Mouse (Mus musculus) thymus, postnatal 10 days (tissue): ENCODE results near the gene Sec61b.
A peak's percentile ranks its signal among the peaks of the same experiment; 100 is the strongest.

Experiments
- DNase-seq, 2 experiments: peaks; one replicate each; pipeline ENCODE4 v3.0.0; 2021; ENCODE audit warnings: low spot score in 2 of 2

The Sec61b gene

GRCm38 (mm10) chr4:47473968-47474729 is at the start of gene Sec61b, which contains the start of gene Alg2:
Gene Sec61b (plus strand): TSS chr4:47474658.
Gene Alg2 (minus strand): TSS chr4:47474333.
- DNase-seq, result peak; percentile 94

GRCm38 (mm10) chr4:47425247-47425830 is 49.1 kb upstream of the Sec61b start:
- peak; percentile 54 to 63 for DNase-seq

- no peak for DNase-seq
These were observed 46.9 kb upstream of the Sec61b start for GRCm38 (mm10) chr4:47427606-47428005.

- DNase-seq, result no peak
These were observed 43.9 kb upstream of the Sec61b start for GRCm38 (mm10) chr4:47430557-47430956.

- no peak for DNase-seq
These were observed 43.4 kb upstream of the Sec61b start for GRCm38 (mm10) chr4:47431081-47431480.

DNA sequence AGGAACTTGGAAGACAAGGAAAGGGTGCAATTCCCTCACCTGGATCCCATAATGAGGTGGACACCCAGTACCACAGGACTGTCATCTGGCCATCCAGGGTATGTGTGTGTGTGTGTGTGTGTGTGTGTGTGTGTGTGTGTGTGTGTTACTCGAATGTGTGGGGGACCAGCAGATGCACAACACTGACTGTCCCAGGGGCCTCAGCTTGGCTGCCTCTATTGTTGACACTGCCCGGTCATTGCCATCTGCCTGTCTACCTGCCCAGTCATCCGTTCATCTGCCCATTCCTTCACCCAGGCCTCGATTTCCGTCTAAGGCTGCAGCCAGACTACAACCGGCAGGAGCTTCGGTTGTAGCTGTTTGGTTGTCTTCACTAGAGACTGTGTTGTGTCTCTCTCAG is 41.7 kb upstream of the Sec61b start:
- DNase-seq, result no peak

GRCm38 (mm10) chr4:47435131-47435530 is 39.3 kb upstream of the Sec61b start:
- DNase-seq, result no peak

- DNase-seq, result no peak
These were observed 38.7 kb upstream of the Sec61b start for GRCm38 (mm10) chr4:47435566-47436360.

DNA sequence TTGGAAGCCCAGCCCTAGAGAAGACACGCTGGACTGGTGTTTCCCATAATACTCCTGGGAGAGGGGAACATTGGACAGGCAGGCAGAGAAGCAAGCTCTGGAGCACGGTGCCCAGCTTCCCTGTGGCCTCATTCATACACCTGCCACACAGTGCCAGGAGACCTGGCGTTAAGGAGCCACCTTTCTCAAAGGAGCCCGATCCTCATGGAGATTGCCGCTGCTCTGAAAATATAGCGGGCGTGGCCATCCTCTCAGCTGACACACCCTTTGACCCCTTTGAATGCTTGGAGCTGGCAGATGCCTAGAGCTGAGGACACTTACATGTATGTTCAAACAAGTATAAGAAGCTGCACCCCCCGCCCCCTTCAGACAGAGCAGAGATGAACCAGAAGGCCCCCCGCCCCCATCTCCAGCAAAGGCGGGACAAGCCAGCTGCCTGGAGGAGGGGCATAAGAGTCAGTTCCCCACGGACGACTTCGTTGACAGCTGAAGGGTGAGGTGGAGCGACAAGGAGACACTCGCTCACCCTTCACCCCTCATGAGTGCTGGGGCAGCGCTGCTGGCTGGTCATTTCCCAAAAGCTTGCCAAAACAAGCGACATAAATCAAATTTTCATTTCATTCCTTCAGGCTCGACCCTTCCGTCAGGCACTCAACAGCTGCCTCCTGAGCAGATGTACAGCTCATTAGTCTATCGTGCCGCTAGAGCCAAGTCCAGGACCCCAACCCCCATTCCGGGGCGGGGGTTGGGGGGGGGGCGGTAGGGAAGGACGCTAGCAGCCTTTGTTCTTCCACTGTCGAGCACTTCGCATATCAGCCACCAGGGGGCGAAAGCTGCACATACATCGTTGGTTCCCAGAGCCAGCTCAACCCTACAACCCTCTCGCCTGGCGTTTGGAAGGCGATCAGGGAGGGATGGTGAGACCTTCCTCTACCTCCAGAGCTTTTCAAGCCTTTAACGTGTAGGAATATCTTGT is 36.8 kb upstream of the Sec61b start:
- peak; percentile 63 to 81 for DNase-seq

- DNase-seq, result no peak
These were observed 35.5 kb upstream of the Sec61b start for GRCm38 (mm10) chr4:47438956-47439355.

GRCm38 (mm10) chr4:47440951-47441350 is 33.5 kb upstream of the Sec61b start:
- no peak for DNase-seq

DNA sequence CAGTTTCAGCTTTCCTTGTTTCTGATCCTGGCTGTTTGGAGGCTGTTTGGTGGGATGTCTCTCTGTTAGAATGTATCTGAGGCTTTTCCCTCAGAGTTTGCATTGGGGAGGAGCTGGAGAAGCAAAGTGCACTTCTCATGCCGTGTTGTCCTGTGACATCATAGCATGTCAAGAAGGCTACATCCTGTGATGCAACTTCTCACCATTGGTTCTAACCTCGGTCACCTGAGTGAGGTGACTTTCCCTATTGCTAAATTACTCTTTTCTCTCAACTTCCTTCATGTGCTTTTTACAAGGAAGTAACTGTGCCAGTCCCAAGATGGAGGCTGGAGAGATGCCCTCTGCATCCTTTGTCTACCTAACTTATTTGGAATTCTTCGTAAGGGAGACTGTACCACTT is 25.9 kb upstream of the Sec61b start:
- DNase-seq, result no peak

DNA sequence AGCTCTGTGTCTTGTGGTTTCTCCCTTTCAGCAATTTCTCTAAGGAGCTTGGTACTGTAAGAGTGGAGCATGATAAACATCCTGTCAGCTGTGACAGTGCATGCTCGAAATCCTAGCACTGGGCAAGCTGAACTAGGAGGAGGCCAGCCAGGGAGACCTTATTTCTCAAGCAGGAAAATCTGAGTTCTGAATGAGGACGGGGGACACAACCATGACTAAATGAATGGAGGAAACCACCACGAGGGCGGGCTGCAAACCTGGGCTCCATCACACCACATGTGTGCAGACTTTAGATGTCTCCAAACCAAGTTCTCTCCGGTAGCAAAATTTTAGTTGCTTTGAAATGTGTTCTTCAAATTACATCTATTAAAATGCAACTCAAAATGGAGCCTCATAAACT is 25.3 kb upstream of the Sec61b start:
- DNase-seq, result no peak

GRCm38 (mm10) chr4:47449586-47450522 is 24.6 kb upstream of the Sec61b start:
- DNase-seq, result no peak

DNA sequence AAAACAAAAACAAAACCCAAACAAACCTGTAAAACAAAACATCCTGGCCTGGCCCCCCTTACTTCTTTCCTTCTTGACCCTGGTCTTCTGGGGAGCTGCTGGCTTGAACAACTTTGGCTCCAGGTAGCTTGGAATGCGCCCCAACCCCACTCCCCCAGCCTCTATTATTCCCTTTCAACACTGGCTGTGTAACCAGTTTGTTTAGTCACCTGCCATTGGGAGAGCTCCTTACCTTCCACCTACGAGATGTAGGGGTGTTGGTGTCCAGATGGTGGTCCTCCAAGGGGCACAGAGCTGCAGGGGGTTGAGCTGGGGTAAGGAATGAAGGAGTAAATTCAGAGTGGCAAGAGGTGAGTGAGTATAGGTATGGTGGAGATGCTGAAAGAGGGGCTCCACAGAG is 7.3 kb upstream of the Sec61b start:
- no peak for DNase-seq

- no peak for DNase-seq
These were observed 881 bp upstream of the Sec61b start for GRCm38 (mm10) chr4:47473586-47473967.

DNA sequence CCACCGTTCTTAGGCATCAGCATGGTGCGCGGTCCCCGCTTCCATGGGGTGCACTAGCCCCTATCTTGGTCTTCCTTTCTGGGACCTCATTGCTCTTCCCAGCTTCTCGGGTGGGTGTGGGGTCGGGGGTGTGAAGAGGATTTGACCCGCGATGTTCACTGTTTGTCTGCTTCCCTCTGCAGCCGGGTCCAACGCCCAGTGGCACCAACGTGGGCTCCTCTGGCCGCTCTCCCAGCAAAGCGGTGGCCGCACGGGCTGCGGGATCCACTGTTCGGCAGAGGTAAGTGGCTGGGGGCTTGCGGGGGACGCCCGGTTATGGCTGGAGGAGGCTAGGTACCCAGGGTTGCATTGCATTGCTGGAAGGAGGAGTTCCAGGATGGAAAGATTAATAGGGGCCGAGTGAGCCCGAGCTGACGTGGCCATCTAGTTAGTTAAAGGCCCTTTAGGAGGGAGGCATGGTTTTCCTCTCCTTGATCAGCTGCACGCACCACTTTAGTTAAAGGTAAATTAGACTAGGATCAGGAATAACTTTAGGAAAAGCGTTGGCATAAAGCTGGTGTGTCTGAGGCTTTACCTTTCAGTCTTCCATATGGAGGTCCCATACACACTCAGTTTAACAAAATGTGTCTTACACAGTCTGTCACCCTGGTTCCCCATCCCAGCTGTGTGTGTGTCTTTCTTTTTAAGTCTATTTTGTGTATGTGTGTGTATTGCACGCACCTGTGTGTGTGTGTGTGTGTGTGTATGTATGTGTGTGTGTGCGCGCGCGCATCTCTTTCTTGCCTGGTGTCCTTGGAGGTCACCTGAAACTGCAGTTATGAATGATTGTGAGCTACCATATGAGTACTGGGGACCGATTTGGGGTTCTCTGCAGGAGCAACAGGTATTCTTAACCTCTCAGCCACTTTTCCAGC is 529 bp downstream of the Sec61b start:
- no peak for DNase-seq

DNA sequence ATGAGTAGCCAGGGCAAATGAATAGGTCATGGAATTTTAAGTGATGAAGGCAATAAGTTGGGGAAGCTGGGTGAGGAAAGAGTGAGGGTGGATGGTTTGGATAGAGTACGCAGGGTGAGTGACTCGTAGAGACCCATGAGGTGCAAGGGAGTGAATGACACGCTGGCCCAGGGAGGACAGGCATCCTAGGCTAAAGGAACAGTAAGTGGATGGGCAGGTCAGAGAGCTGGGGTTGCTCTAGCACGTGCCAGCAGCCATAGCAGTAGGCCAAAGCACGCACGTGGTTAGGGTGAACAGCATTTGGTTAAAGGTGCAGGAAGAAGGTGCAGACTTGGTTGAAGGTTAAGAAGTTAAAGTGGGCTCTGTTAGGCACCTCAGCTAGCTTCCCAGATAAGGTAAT is 3.1 kb downstream of the Sec61b start:
- no peak for DNase-seq

- DNase-seq, result no peak
These were observed 5.6 kb downstream of the Sec61b start for GRCm38 (mm10) chr4:47480095-47480494.
